Mouse (Mus musculus): Measurements from ENCODE around the gene Gm13283.
"Not testable (repeated sequence)": the region's sequence is repeated elsewhere in the genome, so short reads cannot be mapped to it uniquely, and the experiment has no call there.

DNA sequence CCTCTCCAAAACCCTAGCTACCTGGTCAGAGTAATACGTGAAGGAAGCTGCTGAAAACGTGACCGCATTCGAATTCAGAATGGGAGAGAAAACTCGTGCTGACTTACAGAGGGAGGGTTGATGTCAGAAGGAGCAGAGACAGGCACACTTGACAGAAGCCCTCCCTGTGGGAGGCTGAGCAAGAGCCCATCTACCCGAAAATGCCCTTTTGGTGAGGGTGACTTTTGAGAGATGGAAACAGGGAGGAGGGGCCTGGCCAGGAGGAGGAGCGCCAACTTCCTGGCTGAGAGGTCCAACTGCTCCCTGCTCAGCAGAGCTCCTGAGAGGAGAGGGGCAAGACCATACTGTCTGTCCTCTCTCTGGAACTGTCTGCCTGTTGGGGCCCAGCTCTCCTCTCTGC lies 39.4 kb downstream of the Gm13283 start, which contains the start of gene Gm13285:
- not testable (repeated sequence) for TF ChIP-seq CTCF (conservative IDR thresholded peaks at IDR 0.05; ENCODE audit: low read length); POU5F1 (IDR thresholded peaks at IDR 0.05; ENCODE audit: borderline replicate concordance, low read length)

Measured in E14TG2a.4 (cell line).